In the genomic region with DNA sequence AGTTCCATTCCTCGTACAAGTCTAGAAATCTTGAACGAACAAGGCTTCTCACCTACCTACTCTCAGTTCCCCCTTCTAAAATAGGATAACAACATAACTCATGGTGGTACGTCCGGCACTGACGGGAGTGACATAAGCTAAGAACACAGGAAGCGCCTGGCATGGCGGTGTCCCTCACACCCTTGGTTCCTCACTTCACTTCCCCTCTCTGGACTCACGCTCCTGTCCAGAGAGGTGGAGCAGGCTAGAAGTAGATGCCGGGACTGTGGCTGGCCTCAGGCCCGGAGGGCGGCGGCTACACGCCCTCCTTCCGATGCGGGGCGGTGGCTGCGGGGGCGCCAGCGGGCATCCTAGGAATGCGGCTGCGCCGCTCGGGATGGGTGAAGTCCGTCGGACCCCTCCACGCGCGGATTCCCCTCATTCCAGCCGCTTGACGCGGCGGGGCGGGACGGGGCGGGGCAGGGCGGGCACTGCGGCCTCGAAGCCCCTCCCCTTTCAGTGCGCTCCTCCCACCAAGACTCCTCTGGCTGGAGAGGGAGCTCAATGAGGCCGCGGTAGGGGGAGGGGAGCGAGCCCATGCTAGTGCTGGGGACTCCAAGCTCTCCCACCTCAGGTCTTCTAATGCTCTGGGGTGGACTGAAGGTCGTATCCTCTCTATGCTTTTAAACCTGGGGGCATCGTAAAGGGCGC, we compare ENCODE assay signal across 8 mouse cellular contexts. TPM values are rescaled to one million over a fixed set of nuclear protein-coding genes. Genes with fewer than 3 reads are reported as not detected.
DNase-seq lines count a peak whose midpoint lies in the region; ATAC-seq and TF ChIP-seq lines count a peak whose summit lies in the region.

No protein-coding gene starts in this region.

- peak; percentile 90 for DNase-seq in ES-CJ7 (ENCODE audit: low read depth, low spot score)
- peak; percentile 85 for DNase-seq in brain, embryonic 14.5 days (ENCODE audit: low read depth)
- peak; percentile 89 for DNase-seq in heart, postnatal 0 days (ENCODE audit: low spot score)
- DNase-seq in kidney, postnatal 36 days, result peak; percentile 92 to 94
- peak; percentile 92 for DNase-seq in lung, postnatal 25 days (ENCODE audit: low spot score)
- DNase-seq in ovary, postnatal 36 days (ENCODE audit: low spot score), result peak; percentile 82
- peak; percentile 80 to 88 for DNase-seq in urinary bladder, adult 18-20 months (ENCODE audit: low spot score in 2 of 2)

- ATAC-seq in erythroblast, adult 5-6 weeks (replicated peaks; ENCODE audit: low FRiP score, poor library complexity, severe bottlenecking), result peak; percentile 50
- ATAC-seq in heart, postnatal 0 days (ENCODE audit: insufficient read depth, low read depth), result peak; percentile 71

- H3K36me3 ChIP-seq in heart, postnatal 0 days (replicated peaks; ENCODE audit: control insufficient read depth, insufficient read depth, low read length), result peaks cover 18% of the 10 kb centered on the region

- H3K4me3 ChIP-seq in heart, postnatal 0 days (ENCODE audit: low read depth, low read length), result peak overlapping the region; percentile 53

- peak overlapping the region; percentile 36 for H3K9ac ChIP-seq in heart, postnatal 0 days (replicated peaks; ENCODE audit: low read depth, low read length)

- WGBS in heart, postnatal 0 days, result under 1% methylated on average over 42 of the region's 45 CpGs

- no peak for TF ChIP-seq CTCF in brain, embryonic 14.5 days (IDR thresholded peaks at IDR 0.05; ENCODE audit: borderline replicate concordance, extremely low read depth, insufficient read depth, insufficient read length)
- TF ChIP-seq CTCF in heart, postnatal 0 days (IDR thresholded peaks at IDR 0.05; ENCODE audit: low read depth), result no peak

- no peak for TF ChIP-seq POLR2A in brain, embryonic 14.5 days (IDR thresholded peaks at IDR 0.05; ENCODE audit: borderline replicate concordance, extremely low read depth, insufficient read depth, insufficient read length, poor library complexity, severe bottlenecking)

- no peaks in the 10 kb centered on the region for H3K9me3 ChIP-seq in heart, postnatal 0 days (replicated peaks; ENCODE audit: control insufficient read depth, low read length)

- H3K27ac ChIP-seq in heart, postnatal 0 days (ENCODE audit: low read depth), result peak overlapping the region; percentile 98

- H3K4me1 ChIP-seq in heart, postnatal 0 days (ENCODE audit: control insufficient read depth, insufficient read depth), result peaks cover 38% of the 10 kb centered on the region

- H3K4me2 ChIP-seq in heart, postnatal 0 days (ENCODE audit: low read depth, low read length), result peak overlapping the region; percentile 81

- peak; percentile 82; the same call in 1 of the 2 replicates for TF ChIP-seq EP300 in heart, postnatal 0 days (IDR thresholded peaks at IDR 0.05; ENCODE audit: low read depth)

- H3K27me3 ChIP-seq in heart, postnatal 0 days (ENCODE audit: control insufficient read depth, insufficient read depth, low read length), result no peaks in the 10 kb centered on the region

RNA-seq across cellular contexts. Expression of a gene that starts 3.6 kb away (rescaled TPM):
- 12.2 and 14.1 TPM in 2 replicates for polyA plus RNA-seq in brain, embryonic 14.5 days (2012; rRNA removed)
- total RNA-seq in erythroblast, adult 5-6 weeks (2015; ENCODE audit: low replicate concordance), result 4.2 and 8.2 TPM in 2 replicates
- total RNA-seq in erythroblast, adult 5-6 weeks (2017; ENCODE audit: low replicate concordance), result 6.0 and 17.1 TPM in 2 replicates
- 127 and 143 TPM in 2 replicates for total RNA-seq in heart, postnatal 0 days (2014; rRNA removed; ENCODE audit: low replicate concordance)
- polyA plus RNA-seq in heart, postnatal 0 days (2015; fragmentation: Nextera tagmentation; extraction: Ambion mirVana), result 40.4 and 45.2 TPM in 2 replicates

RNA-seq across cellular contexts. Expression of a gene that starts 23.1 kb away (rescaled TPM):
- 53.7 and 63.8 TPM in 2 replicates for polyA plus RNA-seq in brain, embryonic 14.5 days (2012; rRNA removed)
- total RNA-seq in erythroblast, adult 5-6 weeks (2015; ENCODE audit: low replicate concordance), result 67.3 and 73.2 TPM in 2 replicates
- 50.7 and 78.4 TPM in 2 replicates for total RNA-seq in erythroblast, adult 5-6 weeks (2017; ENCODE audit: low replicate concordance)
- 55.9 and 64.6 TPM in 2 replicates for total RNA-seq in heart, postnatal 0 days (2014; rRNA removed; ENCODE audit: low replicate concordance)
- polyA plus RNA-seq in heart, postnatal 0 days (2015; fragmentation: Nextera tagmentation; extraction: Ambion mirVana), result 28.7 and 29.2 TPM in 2 replicates

RNA-seq across cellular contexts. Expression of a gene that starts 25.1 kb away (rescaled TPM):
- polyA plus RNA-seq in brain, embryonic 14.5 days (2012; rRNA removed), result 86.9 and 91.0 TPM in 2 replicates
- total RNA-seq in erythroblast, adult 5-6 weeks (2015; ENCODE audit: low replicate concordance), result 10.2 and 16.1 TPM in 2 replicates
- total RNA-seq in erythroblast, adult 5-6 weeks (2017; ENCODE audit: low replicate concordance), result 11.8 and 26.3 TPM in 2 replicates
- 57.0 and 74.0 TPM in 2 replicates for total RNA-seq in heart, postnatal 0 days (2014; rRNA removed; ENCODE audit: low replicate concordance)
- polyA plus RNA-seq in heart, postnatal 0 days (2015; fragmentation: Nextera tagmentation; extraction: Ambion mirVana), result 70.8 and 88.4 TPM in 2 replicates

Comparison
In these comparisons a context has a peak if more than half of its experiments do, and no peak if none do; other contexts are left out.
1. Peak in every context shown above with its lines: DNase-seq, ATAC-seq, H3K4me3 ChIP-seq and H3K27ac ChIP-seq.